Mouse (Mus musculus) gastrocnemius, postnatal 36 days (tissue): ENCODE data around the gene Mfsd13b. TPM values are rescaled to one million over a fixed set of nuclear protein-coding genes. Genes with fewer than 3 reads are reported as not detected.
A peak's percentile ranks its signal among the peaks of the same experiment; 100 is the strongest.

ENCODE experiments used
- DNase-seq, 2 experiments: peaks; one replicate each; pipeline ENCODE4 v3.0.0; 2022
- intact Hi-C: fragments of 180-260 bp; cut with DNase I; formaldehyde crosslinking; loops from one replicate; pipeline ENCODE4 v1.15.1; 2025
- total RNA-seq, 2 experiments: library from RNA; stranded (reverse); gene quantifications; 2 replicates each; pipeline ENCODE4 v1.2.3; 2021

Gene Mfsd13b
- total RNA-seq, 2 experiments from 2014 or later = not detected

GRCm38 (mm10) chr7:121035161-121035721, 52.9 kb downstream of the Mfsd13b start:
- DNase-seq = peak in 1 of 2 experiments; percentile 22
- intact Hi-C loops = loop anchor here (10.0 kb wide), 1 partner anchor 200 kb away; no protein-coding TSS in a partner anchor

GRCm38 (mm10) chr7:121040595-121040994, 58.3 kb downstream of the Mfsd13b start:
- DNase-seq = no peak
- intact Hi-C loops = no loop called here

DNA sequence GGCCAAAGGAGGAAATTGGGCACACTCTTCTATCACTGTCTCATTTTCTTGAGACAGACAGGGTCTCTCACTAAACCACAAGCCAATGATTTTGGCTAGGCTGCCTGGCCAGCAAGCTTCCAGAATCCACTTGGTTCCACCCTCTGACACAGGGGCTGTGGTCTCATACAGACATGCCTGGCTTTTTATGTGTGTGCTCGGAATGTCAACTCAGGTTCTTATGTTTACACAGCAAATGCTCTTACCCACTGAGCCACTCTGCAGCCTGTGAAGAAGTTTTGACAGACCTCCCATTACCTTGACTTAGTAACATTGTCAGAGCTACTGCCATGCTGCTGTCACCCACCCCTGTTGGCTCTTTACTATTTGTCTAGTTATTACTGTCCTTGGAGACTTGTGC, 59.7 kb downstream of the Mfsd13b start:
- intact Hi-C loops = no loop called here
- DNase-seq = no peak

GRCm38 (mm10) chr7:121043004-121043403, 60.7 kb downstream of the Mfsd13b start:
- intact Hi-C loops = no loop called here
- no peak for DNase-seq

- intact Hi-C loops = no loop called here
- no peak for DNase-seq
These were observed 61.2 kb downstream of the Mfsd13b start for GRCm38 (mm10) chr7:121043510-121043909.

GRCm38 (mm10) chr7:121044251-121044650, 61.9 kb downstream of the Mfsd13b start:
- no peak for DNase-seq
- intact Hi-C loops = no loop called here

DNA sequence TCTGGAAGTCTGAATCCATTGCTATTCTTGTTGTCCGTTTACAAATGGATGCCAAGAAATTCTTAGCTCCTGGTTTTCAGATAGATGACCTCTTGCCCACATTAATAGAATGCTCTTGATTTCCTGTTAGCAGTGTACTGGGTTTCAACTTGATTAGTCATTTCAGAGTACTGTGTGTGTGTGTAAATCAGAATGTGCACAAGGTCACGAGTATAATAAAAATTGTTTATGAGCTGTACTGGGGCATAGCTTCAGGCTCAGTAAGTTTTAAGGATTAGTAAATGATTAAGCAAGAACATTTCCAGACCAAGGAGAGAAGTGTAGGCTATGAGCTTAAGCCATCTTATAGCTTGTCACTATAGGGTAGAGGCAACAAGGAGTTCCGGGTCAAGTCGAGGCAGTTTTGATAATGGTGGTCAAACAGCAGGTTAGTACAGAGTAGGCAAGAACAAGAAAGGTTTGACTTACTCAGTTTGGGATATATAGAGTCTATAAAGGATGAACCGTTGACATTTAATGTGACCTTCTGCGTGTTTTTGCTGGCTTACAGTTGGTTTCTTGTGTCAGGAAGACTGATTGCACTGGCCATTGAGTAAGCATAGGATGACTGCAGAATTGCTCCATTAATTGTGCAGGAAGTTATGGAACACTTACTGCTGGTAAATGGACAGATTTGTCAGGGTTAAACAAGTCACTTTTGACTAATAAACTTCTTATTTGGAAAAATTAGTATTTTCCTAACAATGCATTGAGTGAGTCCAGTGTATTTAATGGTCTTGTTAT, 63.6 kb downstream of the Mfsd13b start:
- no peak for DNase-seq
- intact Hi-C loops = no loop called here

GRCm38 (mm10) chr7:121047624-121048023, 65.3 kb downstream of the Mfsd13b start:
- intact Hi-C loops = no loop called here
- DNase-seq = no peak

- intact Hi-C loops = no loop called here
- DNase-seq = no peak
These were observed 70.8 kb downstream of the Mfsd13b start for GRCm38 (mm10) chr7:121053071-121053470.

DNA sequence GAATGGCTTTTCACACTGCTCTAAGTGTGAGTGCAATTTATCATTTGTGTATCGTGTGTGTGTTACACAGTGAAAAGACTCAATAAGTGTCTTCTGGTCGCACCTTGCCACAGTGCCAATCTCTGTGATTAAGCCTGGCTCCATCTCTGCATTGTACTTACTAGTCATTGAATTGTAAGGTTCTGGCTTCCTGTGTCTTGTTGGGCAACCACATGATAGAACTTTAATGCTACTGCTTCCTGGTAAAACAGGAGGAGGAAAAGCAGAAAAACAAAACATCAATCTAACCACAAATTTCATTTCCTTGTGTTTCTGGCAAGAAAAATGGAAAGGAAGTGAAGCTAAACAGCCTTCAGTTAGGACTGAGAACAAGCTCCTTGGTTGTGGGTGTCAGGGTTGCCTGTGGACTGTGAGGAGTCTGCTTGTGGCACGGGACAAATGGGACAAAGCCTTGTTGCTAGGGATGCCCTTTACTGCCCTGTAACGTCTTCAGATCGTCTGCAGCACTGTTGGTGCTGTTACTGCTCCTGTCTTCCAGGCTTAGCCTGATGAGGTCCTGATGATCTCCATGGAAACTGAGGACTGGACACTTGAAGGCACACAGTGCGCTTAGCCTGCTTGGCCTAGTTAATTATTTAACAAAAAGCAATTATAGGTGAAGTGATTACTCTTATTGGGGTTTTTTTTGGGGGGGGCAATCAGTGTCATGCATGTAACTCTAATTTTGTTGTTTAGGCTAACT, 77.3 kb downstream of the Mfsd13b start:
- intact Hi-C loops = loop anchor here (5.0 kb wide), 1 partner anchor 122 kb away; no protein-coding TSS in a partner anchor
- DNase-seq = no peak

GRCm38 (mm10) chr7:121064309-121064708, 82.0 kb downstream of the Mfsd13b start:
- no peak for DNase-seq
- intact Hi-C loops = loop anchor here (5.0 kb wide), 1 partner anchor 127 kb away; no protein-coding TSS in a partner anchor

Other genes with a start within 250 kb of the Mfsd13b start
- 1 to 10 TPM in 1 of 2 experiments, under 1 TPM in 1; 0.26 to 1.7 TPM for gene Vwa3a, start 243.2 kb upstream of the Mfsd13b start, total RNA-seq
- under 1 TPM; 0.32 to 0.61 TPM for gene Gm5737, start 170.1 kb upstream of the Mfsd13b start, total RNA-seq
- 10 to 100 TPM; 55.7 to 60.3 TPM for gene Eef2k, start 139.7 kb upstream of the Mfsd13b start, total RNA-seq
- 10 to 100 TPM; 10.7 to 11.4 TPM for gene Polr3e, start 64.8 kb upstream of the Mfsd13b start, total RNA-seq
- gene Cdr2, start 197 bp upstream of the Mfsd13b start, total RNA-seq = 1 to 10 TPM; 2.8 to 3.0 TPM
- gene Mettl9, start 51.9 kb downstream of the Mfsd13b start, total RNA-seq = 10 to 100 TPM; 18.5 to 19.7 TPM
- under 1 TPM; 0.18 to 0.49 TPM for gene Igsf6, start 92.1 kb downstream of the Mfsd13b start, total RNA-seq
- gene Otoa, start 99.1 kb downstream of the Mfsd13b start, total RNA-seq = under 1 TPM; 0.20 to 0.28 TPM